Mouse (Mus musculus): ENCODE data around the gene Barhl2. TPM values are rescaled to one million over a fixed set of nuclear protein-coding genes. Genes with fewer than 3 reads are reported as not detected.

Barhl2 gene
- polyA plus RNA-seq, 1 experiment from 2014 or later = 1.8 TPM

GRCm38 (mm10) chr5:106438916-106439315 is 19.1 kb downstream of the Barhl2 start:
- H3K9ac ChIP-seq (replicated peaks) = no peak overlapping the region
- H3K27me3 ChIP-seq (replicated peaks) = peaks cover 15% of the 10 kb centered on the region
- WGBS = 93% methylated on average over 7 of the region's 7 CpGs
- H3K4me3 ChIP-seq (replicated peaks) = no peak overlapping the region
- no peak for ATAC-seq (ENCODE audit: low FRiP score)
- no peaks in the 10 kb centered on the region for H3K36me3 ChIP-seq
- no peaks in the 10 kb centered on the region for H3K4me1 ChIP-seq
- no peak overlapping the region for H3K4me2 ChIP-seq
- no peak overlapping the region for H3K27ac ChIP-seq (replicated peaks)
- H3K9me3 ChIP-seq (replicated peaks) = no peaks in the 10 kb centered on the region

GRCm38 (mm10) chr5:106426069-106426468 is 31.9 kb downstream of the Barhl2 start:
- no peaks in the 10 kb centered on the region for H3K27me3 ChIP-seq (replicated peaks)
- no peak overlapping the region for H3K4me3 ChIP-seq (replicated peaks)
- no peaks in the 10 kb centered on the region for H3K9me3 ChIP-seq (replicated peaks)
- no peak overlapping the region for H3K9ac ChIP-seq (replicated peaks)
- H3K27ac ChIP-seq (replicated peaks) = no peak overlapping the region
- H3K4me1 ChIP-seq = no peaks in the 10 kb centered on the region
- no peak overlapping the region for H3K4me2 ChIP-seq
- H3K36me3 ChIP-seq = no peaks in the 10 kb centered on the region
- no peak for ATAC-seq (ENCODE audit: low FRiP score)
- WGBS = 77% methylated on average over 7 of the region's 7 CpGs

GRCm38 (mm10) chr5:106420871-106421270 is 37.1 kb downstream of the Barhl2 start:
- H3K4me2 ChIP-seq = no peak overlapping the region
- ATAC-seq (ENCODE audit: low FRiP score) = no peak
- no peak overlapping the region for H3K4me3 ChIP-seq (replicated peaks)
- no peaks in the 10 kb centered on the region for H3K27me3 ChIP-seq (replicated peaks)
- no peaks in the 10 kb centered on the region for H3K9me3 ChIP-seq (replicated peaks)
- H3K36me3 ChIP-seq = no peaks in the 10 kb centered on the region
- H3K27ac ChIP-seq (replicated peaks) = no peak overlapping the region
- H3K9ac ChIP-seq (replicated peaks) = no peak overlapping the region
- 65% methylated on average over 8 of the region's 8 CpGs for WGBS
- H3K4me1 ChIP-seq = no peaks in the 10 kb centered on the region

GRCm38 (mm10) chr5:106420370-106420769 is 37.6 kb downstream of the Barhl2 start:
- Histone ChIP-seq H3K36me3 (no peaks in the 10 kb centered on the region), H3K4me3 (replicated peaks) (no peak overlapping the region), H3K27me3 (replicated peaks) (no peaks in the 10 kb centered on the region), H3K27ac (replicated peaks) (no peak overlapping the region), H3K4me2 (0 out of 2 replicates have a peak overlapping the region, but pooled peaks have one; percentile 11), H3K9ac (replicated peaks) (no peak overlapping the region), H3K9me3 (replicated peaks) (no peaks in the 10 kb centered on the region), H3K4me1 (no peaks in the 10 kb centered on the region)
- no peak for ATAC-seq (ENCODE audit: low FRiP score)
- 64% methylated on average over 11 of the region's 11 CpGs for WGBS

- Histone ChIP-seq H3K36me3 (no peaks in the 10 kb centered on the region), H3K4me3 (replicated peaks) (no peak overlapping the region), H3K9me3 (replicated peaks) (no peaks in the 10 kb centered on the region), H3K4me1 (no peaks in the 10 kb centered on the region), H3K4me2 (no peak overlapping the region), H3K9ac (replicated peaks) (no peak overlapping the region), H3K27ac (replicated peaks) (no peak overlapping the region), H3K27me3 (replicated peaks) (no peaks in the 10 kb centered on the region)
- WGBS = 38% methylated on average over 7 of the region's 7 CpGs
- ATAC-seq (ENCODE audit: low FRiP score) = no peak
Observed at GRCm38 (mm10) chr5:106417210-106417609, 40.8 kb downstream of the Barhl2 start.

GRCm38 (mm10) chr5:106416550-106416949 is 41.4 kb downstream of the Barhl2 start:
- 67% methylated on average over 6 of the region's 6 CpGs for WGBS
- no peak overlapping the region for H3K4me2 ChIP-seq
- H3K9me3 ChIP-seq (replicated peaks) = no peaks in the 10 kb centered on the region
- H3K27me3 ChIP-seq (replicated peaks) = no peaks in the 10 kb centered on the region
- no peak for ATAC-seq (ENCODE audit: low FRiP score)
- H3K4me1 ChIP-seq = no peaks in the 10 kb centered on the region
- H3K27ac ChIP-seq (replicated peaks) = no peak overlapping the region
- no peak overlapping the region for H3K4me3 ChIP-seq (replicated peaks)
- no peak overlapping the region for H3K9ac ChIP-seq (replicated peaks)
- H3K36me3 ChIP-seq = no peaks in the 10 kb centered on the region

GRCm38 (mm10) chr5:106415734-106416133 is 42.2 kb downstream of the Barhl2 start:
- WGBS = 79% methylated on average over 6 of the region's 6 CpGs
- no peak for ATAC-seq (ENCODE audit: low FRiP score)
- Histone ChIP-seq H3K4me1 (no peaks in the 10 kb centered on the region), H3K36me3 (no peaks in the 10 kb centered on the region), H3K27me3 (replicated peaks) (no peaks in the 10 kb centered on the region), H3K9ac (replicated peaks) (no peak overlapping the region), H3K27ac (replicated peaks) (no peak overlapping the region), H3K4me3 (replicated peaks) (no peak overlapping the region), H3K4me2 (no peak overlapping the region), H3K9me3 (replicated peaks) (no peaks in the 10 kb centered on the region)

- Histone ChIP-seq H3K9me3 (replicated peaks) (no peaks in the 10 kb centered on the region), H3K27ac (replicated peaks) (no peak overlapping the region), H3K4me1 (no peaks in the 10 kb centered on the region), H3K9ac (replicated peaks) (no peak overlapping the region), H3K36me3 (no peaks in the 10 kb centered on the region), H3K27me3 (replicated peaks) (no peaks in the 10 kb centered on the region), H3K4me2 (no peak overlapping the region), H3K4me3 (replicated peaks) (no peak overlapping the region)
- no peak for ATAC-seq (ENCODE audit: low FRiP score)
- 89% methylated on average over 2 of the region's 2 CpGs for WGBS
Observed at GRCm38 (mm10) chr5:106402761-106403160, 55.2 kb downstream of the Barhl2 start.

Other genes with a start within 250 kb of the Barhl2 start
- not detected in 2 replicates for gene Gm17304, start 150.9 kb upstream of the Barhl2 start, polyA plus RNA-seq (2015; fragmentation: Nextera tagmentation; extraction: Ambion mirVana)
- gene Zfp644, start 239.1 kb upstream of the Barhl2 start, polyA plus RNA-seq (2015; fragmentation: Nextera tagmentation; extraction: Ambion mirVana) = 58.3 and 63.2 TPM in 2 replicates

All from neural tube, embryonic 15.5 days (tissue).